Mouse (Mus musculus) liver, postnatal 0 days (tissue): ENCODE measurements around the gene Osgep.
"Not testable (repeated sequence)": the region's sequence is repeated elsewhere in the genome, so short reads cannot be mapped to it uniquely, and the experiment has no call there.

Experiments
- CTCF ChIP-seq: sonication (generic); IDR thresholded peaks from 2 replicates; pipeline ENCODE4 v1.5.1; 2016; ENCODE audit warnings: antibody characterized with exemption, low read depth
- EP300 ChIP-seq: IDR thresholded peaks from 2 replicates; pipeline ENCODE4 v1.6.1; 2016; ENCODE audit warnings: antibody characterized with exemption, low read depth, mild to moderate bottlenecking

DNA sequence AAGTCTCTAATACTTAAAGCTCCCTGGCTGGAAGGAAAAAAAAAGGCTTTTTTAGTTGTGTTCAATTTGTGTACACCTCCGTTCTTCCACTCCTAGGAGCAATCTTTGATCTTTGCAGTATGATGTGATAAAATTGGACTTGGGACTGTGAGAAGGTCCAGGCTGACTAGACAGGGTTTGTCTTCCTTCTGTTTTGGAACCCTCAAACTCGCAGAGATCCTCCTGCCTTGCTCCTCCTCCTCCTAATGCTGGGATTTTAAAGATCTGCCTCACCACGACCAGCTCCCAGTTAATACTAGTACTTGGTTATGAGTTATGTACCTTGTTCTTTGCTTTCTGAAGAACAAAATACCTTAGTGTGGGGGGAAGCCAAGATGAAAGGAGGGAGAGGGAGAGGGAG, 20.8 kb upstream of the Osgep start:
- not testable (repeated sequence) for TF ChIP-seq EP300, CTCF
